19 mouse cellular contexts compared by ENCODE assay signal in the genomic region with DNA sequence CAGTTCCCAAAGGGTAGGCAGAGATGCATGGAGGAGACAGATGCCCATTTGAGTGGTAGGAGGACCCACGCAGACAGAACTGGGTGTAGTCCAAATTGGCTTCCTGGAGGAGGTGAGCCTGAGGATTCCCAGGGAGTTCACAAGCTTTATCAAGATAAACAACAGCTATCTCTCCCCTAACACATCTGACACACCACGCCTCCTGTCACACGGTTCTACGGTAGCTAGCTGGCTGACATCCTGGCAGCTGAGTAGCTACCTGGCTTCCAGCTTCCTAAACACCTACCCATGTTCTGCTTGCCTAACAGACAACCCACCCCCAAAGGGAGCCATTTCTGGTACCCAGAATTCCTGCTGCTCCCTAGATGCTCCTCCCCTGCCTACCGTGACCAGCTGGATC. TPM values are rescaled to one million over a fixed set of nuclear protein-coding genes. Genes with fewer than 3 reads are reported as not detected.
DNase-seq lines count a peak whose midpoint lies in the region; ATAC-seq lines count a peak whose summit lies in the region.
"Had no signal": no experiment of that assay in that cellular context is flagged by ENCODE, and none has a peak within 500 bp of the region (broad histone marks: within the 10 kb centered on the region; RNA-seq: fewer than 3 reads in every experiment).

No protein-coding gene starts in this region.

- peaks cover 50% of the 10 kb centered on the region for H3K4me1 ChIP-seq in hindbrain, embryonic 10.5 days (replicated peaks)
- H3K4me1 ChIP-seq in forebrain, embryonic 14.5 days (ENCODE audit: control insufficient read depth, insufficient read depth, low read length): peaks cover 3% of the 10 kb centered on the region; the same call in 1 of the 2 replicates

- no peak overlapping the region for H3K4me2 ChIP-seq in forebrain, embryonic 14.5 days (ENCODE audit: low read length)
- H3K4me2 ChIP-seq: embryonic facial prominence, embryonic 13.5 days; embryonic facial prominence, embryonic 15.5 days; forebrain, embryonic 12.5 days; forebrain, embryonic 15.5 days had no signal

- no peak for ATAC-seq in CD4-positive, CD25-positive, alpha-beta regulatory T cell, adult 4 months
- no peak for ATAC-seq in forebrain, embryonic 14.5 days
- ATAC-seq: forebrain, embryonic 15.5 days; forebrain, postnatal 0 days had no signal

- H3K9ac ChIP-seq in forebrain, embryonic 14.5 days (ENCODE audit: low read length): no peak overlapping the region
- H3K9ac ChIP-seq: embryonic facial prominence, embryonic 13.5 days; embryonic facial prominence, embryonic 15.5 days; forebrain, embryonic 12.5 days; forebrain, embryonic 15.5 days; forebrain, postnatal 0 days had no signal

- no peak overlapping the region for H3K4me3 ChIP-seq in hindbrain, embryonic 10.5 days
- H3K4me3 ChIP-seq in forebrain, embryonic 14.5 days (ENCODE audit: low read depth, low read length): no peak overlapping the region
- H3K4me3 ChIP-seq: embryonic facial prominence, embryonic 13.5 days; embryonic facial prominence, embryonic 15.5 days; erythroblast, embryonic 14.5 days; forebrain, embryonic 10.5 days; forebrain, embryonic 12.5 days; forebrain, embryonic 15.5 days had no signal

- peaks cover 46% of the 10 kb centered on the region for H3K36me3 ChIP-seq in hindbrain, embryonic 10.5 days
- H3K36me3 ChIP-seq in forebrain, embryonic 14.5 days (ENCODE audit: control insufficient read depth, insufficient read depth, low read length): no peaks in the 10 kb centered on the region
- H3K36me3 ChIP-seq: forebrain, embryonic 15.5 days had no signal

- DNase-seq in CD4-positive, CD25-positive, alpha-beta regulatory T cell, adult 2 months (ENCODE audit: low read depth, low spot score): peak; percentile 54
- peak; percentile 58 for DNase-seq in induced T-regulatory cell, adult 2 months (ENCODE audit: low read depth)
- no peak for DNase-seq in hindbrain, embryonic 10.5 days (ENCODE audit: low spot score)
- no peak for DNase-seq in forebrain, embryonic 14.5 days (ENCODE audit: low spot score)
- DNase-seq: adrenal gland, adult 2 months; adrenal gland, postnatal 10 days; adrenal gland, postnatal 25 days; cerebellum, adult 11-12 months; cerebellum, adult 2 months; cerebellum, adult 9-10 months; cerebellum, postnatal 25 days; forebrain, postnatal 0 days had no signal

- WGBS in hindbrain, embryonic 10.5 days: 93% methylated on average over 5 of the region's 5 CpGs
- WGBS in forebrain, embryonic 14.5 days: 95% methylated on average over 5 of the region's 5 CpGs

- no peak overlapping the region for H3K27ac ChIP-seq in hindbrain, embryonic 10.5 days
- no peak overlapping the region for H3K27ac ChIP-seq in forebrain, embryonic 14.5 days (ENCODE audit: low read depth, low read length)
- H3K27ac ChIP-seq: embryonic facial prominence, embryonic 13.5 days; embryonic facial prominence, embryonic 15.5 days; forebrain, embryonic 10.5 days; forebrain, embryonic 12.5 days; forebrain, embryonic 15.5 days had no signal

- no peaks in the 10 kb centered on the region for H3K27me3 ChIP-seq in hindbrain, embryonic 10.5 days (ENCODE audit: insufficient read depth, poor library complexity, severe bottlenecking)
- H3K27me3 ChIP-seq in forebrain, embryonic 14.5 days (replicated peaks; ENCODE audit: control insufficient read depth, insufficient read depth, low read length): no peaks in the 10 kb centered on the region
- H3K27me3 ChIP-seq: embryonic facial prominence, embryonic 13.5 days; embryonic facial prominence, embryonic 15.5 days; forebrain, embryonic 12.5 days; forebrain, embryonic 15.5 days had no signal

- H3K9me3 ChIP-seq in hindbrain, embryonic 10.5 days: peaks cover 8% of the 10 kb centered on the region
- no peaks in the 10 kb centered on the region for H3K9me3 ChIP-seq in forebrain, embryonic 14.5 days (replicated peaks; ENCODE audit: control insufficient read depth, low read length)
- H3K9me3 ChIP-seq: embryonic facial prominence, embryonic 13.5 days; embryonic facial prominence, embryonic 15.5 days; forebrain, embryonic 12.5 days; forebrain, embryonic 15.5 days had no signal

RNA-seq across cellular contexts. Expression of gene Smad3, which starts 47.9 kb away (rescaled TPM):
- 10 to 100 TPM; 15.6 to 36.9 TPM for polyA plus RNA-seq in CD4-positive, CD25-positive, alpha-beta regulatory T cell, adult 4 months (2017; shearing (Covaris generic))
- polyA plus RNA-seq in hindbrain, embryonic 10.5 days (2016; fragmentation: Nextera tagmentation; extraction: Ambion mirVana): 24.2 TPM in 2 replicates
- 5.1 and 5.4 TPM in 2 replicates for polyA plus RNA-seq in forebrain, embryonic 14.5 days (2014; fragmentation: Nextera tagmentation; extraction: Ambion mirVana)

Comparison
In these comparisons a context has a peak if more than half of its experiments do, and no peak if none do; other contexts are left out.
1. DNase-seq: peak in CD4-positive, CD25-positive, alpha-beta regulatory T cell, adult 2 months (single experiment) and induced T-regulatory cell, adult 2 months (single experiment); none in hindbrain, embryonic 10.5 days (single experiment) and forebrain, embryonic 14.5 days (single experiment).